Mouse (Mus musculus) embryonic stem cell, embryonic (primary cell): ENCODE results near the gene Hsd3b7.

Source experiments
- CTCF ChIA-PET, 4 experiments: fragments of 300-600 bp in 2 of 4; fragments of 350-600 bp in 2 of 4; sonication (Branson Sonifier 250); formaldehyde crosslinking; loops; one replicate each; lab custom pipeline; 2022; ENCODE audit warnings: inconsistent platforms in 2 of 4; lab: Charles Lee
- POLR2A ChIA-PET, 4 experiments: fragments of 300-600 bp in 2 of 4; fragments of 350-600 bp in 2 of 4; sonication (Branson Sonifier 250); formaldehyde crosslinking; loops; one replicate each; lab custom pipeline; 2022; ENCODE audit warnings: antibody characterized with exemption in 4 of 4, inconsistent platforms in 1 of 4; lab: Charles Lee

Gene Hsd3b7

DNA sequence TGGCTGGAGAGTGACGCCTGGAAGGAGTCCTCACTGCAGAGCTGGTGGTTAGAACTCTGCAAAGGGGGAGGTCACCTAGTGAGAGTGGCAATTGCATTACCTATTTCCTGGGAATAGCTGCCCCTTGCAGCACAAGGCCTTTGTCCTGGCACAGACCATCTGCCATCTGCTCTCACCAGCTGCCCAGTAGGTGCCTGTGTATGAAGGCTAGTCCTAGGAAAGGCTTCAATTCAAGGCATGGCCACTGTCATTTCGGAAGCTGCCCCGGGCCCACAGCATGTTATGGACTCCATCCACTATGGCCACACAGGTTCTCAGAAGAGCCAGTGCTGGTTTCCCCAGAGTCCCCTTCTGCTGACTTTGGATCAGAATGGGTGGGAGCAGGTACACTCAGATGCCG lies 1.8 kb upstream of the Hsd3b7 start:
- POLR2A ChIA-PET, result interaction anchor here in 3 of 4 experiments (0.6 to 3.4 kb wide), 12 partner anchors 11 to 916 kb away, joined by 3 to 16 read pairs (median 5); partner anchors contain the start of genes Gm49388 (in 1 of the 3), Orai3 (in 1 of the 3), Setd1a (in 1 of the 3) and Zfp629 (in 1 of the 3)

DNA sequence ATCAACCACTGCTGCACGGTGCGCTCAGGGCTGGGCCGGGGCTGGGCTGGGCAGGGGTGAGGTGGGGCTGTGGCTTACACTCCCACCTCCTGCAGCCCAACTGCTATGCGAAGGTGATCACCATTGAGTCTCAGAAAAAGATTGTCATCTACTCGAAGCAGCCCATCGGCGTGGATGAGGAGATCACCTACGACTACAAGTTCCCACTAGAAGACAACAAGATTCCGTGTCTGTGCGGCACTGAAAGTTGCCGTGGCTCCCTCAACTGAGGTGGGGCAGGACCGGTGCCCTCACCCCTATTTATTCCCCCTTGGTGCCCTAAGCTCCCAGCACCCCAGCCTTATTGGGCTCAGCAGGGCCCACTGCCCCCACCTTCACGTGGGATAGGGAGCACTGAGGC lies 1.2 kb upstream of the Hsd3b7 start:
- ChIA-PET POLR2A (interaction anchor here in 3 of 4 experiments (0.6 to 3.1 kb wide), 9 partner anchors 12 to 137 kb away, joined by 3 to 32 read pairs (median 4); partner anchors contain the start of genes Gm21974 (in 1 of the 3), Setd1a (in 1 of the 3) and Vkorc1 (in 1 of the 3)), CTCF (interaction anchor here in 2 of 4 experiments (0.6 to 2.0 kb wide), 2 partner anchors 25 to 60 kb away, joined by 3 to 7 read pairs; no protein-coding TSS in a partner anchor)

More for the DNA sequence above, 1.8 kb upstream of the Hsd3b7 start:
- CTCF ChIA-PET, result interaction anchor here in 2 of 4 experiments (1.0 to 2.0 kb wide), 4 partner anchors 18 to 69 kb away, joined by 3 to 7 read pairs (median 5); no protein-coding TSS in a partner anchor

DNA sequence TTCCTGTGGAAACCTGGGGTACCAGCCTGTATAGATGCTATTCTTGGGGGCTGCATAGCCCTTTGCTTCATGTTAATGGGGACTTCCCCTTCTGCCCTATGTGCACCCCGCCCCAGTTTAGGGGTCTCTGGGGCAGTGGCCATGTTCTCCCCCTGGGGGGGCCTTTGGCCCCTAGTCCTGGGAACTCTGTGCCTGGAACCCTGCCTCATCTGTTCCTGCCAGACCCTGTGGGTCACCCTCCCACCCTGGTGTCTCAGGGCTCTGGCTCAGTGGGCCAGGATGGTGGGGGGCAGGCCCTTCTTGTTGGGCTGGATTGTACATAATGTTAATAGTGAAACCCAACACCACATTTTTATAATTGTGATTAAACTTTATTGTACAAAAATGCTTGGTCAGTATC lies 666 bp upstream of the Hsd3b7 start:
- ChIA-PET CTCF (interaction anchor here in 1 of 4 experiments (2.0 to 3.2 kb wide), 2 partner anchors 26 to 124 kb away, joined by 7 to 16 read pairs; no protein-coding TSS in a partner anchor), POLR2A (interaction anchor here in 3 of 4 experiments (0.6 to 3.4 kb wide), 8 partner anchors 12 to 167 kb away, joined by 3 to 32 read pairs (median 8); partner anchors contain the start of genes Fus (in 1 of the 3), Gm21974 (in 1 of the 3), Setd1a (in 1 of the 3) and Vkorc1 (in 1 of the 3))

DNA sequence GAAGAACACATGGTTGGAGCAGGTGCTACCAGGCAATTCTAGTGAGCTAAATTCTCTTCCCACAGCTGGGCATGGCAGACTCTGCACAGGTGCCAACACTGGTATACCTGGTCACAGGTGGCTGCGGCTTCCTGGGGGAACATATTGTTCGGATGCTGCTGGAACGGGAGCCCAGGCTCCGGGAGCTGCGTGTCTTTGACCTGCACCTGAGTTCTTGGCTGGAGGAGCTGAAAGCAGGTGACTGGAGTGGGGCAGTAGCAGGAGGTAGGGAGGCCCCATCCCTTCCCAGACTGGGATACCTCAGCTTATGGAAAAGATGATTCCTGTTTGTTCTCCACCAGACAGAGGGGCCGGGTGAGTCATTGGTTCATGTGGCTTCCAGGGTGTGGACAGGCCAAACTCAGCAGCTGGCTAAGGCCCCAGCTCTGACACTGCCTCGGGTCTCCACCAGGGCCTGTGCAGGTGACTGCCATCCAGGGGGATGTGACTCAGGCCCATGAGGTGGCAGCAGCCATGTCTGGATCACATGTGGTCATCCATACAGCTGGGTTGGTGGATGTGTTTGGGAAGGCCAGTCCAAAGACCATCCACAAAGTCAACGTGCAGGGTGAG lies 712 bp downstream of the Hsd3b7 start:
- CTCF ChIA-PET, result interaction anchor here (0.6 to 3.2 kb wide), 57 partner anchors 8 to 287 kb away, joined by 3 to 18 read pairs (median 4); partner anchors contain the start of genes Bcl7c (in 1 of the 4), Ctf1 (in 1 of the 4), Setd1a (in 1 of the 4) and Stx1b (in 1 of the 4)

DNA sequence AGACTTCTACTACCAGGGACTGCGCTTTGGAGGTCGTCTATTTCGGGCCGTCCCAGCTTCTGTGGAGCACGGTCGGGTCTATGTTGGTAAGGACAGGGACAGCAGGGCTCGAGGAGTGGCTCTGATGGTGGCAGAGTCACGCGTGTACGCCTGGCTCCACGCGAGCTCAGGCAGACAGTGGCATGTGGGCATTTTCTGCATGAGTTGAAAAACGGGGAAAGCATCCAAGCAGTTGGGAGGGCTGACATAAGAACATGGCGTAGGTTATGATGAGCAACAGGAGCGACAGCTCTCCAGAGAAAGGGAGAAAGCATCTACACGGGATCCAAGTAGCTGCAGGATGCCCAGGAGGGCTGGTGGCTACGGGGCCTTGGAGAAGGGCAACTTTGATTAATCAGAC lies 1.9 kb downstream of the Hsd3b7 start:
- ChIA-PET POLR2A (interaction anchor here in 3 of 4 experiments (0.6 to 3.6 kb wide), 21 partner anchors 8 to 420 kb away, joined by 3 to 24 read pairs (median 7); partner anchors contain the start of genes Bcl7c (in 1 of the 3), Ctf1 (in 1 of the 3) and Setd1a (in 1 of the 3)), CTCF (interaction anchor here in 1 of 4 experiments (0.7 to 3.2 kb wide), 6 partner anchors 14 to 524 kb away, joined by 3 to 18 read pairs (median 8); no protein-coding TSS in a partner anchor)

More for the DNA sequence above, 712 bp downstream of the Hsd3b7 start:
- POLR2A ChIA-PET, result interaction anchor here (0.5 to 3.6 kb wide), 79 partner anchors 8 to 409 kb away, joined by 3 to 32 read pairs (median 4); partner anchors contain the start of genes Setd1a (in 4 of the 4), Ctf1 (in 2 of the 4), Fus (in 2 of the 4) and Prss53 (in 2 of the 4)

DNA sequence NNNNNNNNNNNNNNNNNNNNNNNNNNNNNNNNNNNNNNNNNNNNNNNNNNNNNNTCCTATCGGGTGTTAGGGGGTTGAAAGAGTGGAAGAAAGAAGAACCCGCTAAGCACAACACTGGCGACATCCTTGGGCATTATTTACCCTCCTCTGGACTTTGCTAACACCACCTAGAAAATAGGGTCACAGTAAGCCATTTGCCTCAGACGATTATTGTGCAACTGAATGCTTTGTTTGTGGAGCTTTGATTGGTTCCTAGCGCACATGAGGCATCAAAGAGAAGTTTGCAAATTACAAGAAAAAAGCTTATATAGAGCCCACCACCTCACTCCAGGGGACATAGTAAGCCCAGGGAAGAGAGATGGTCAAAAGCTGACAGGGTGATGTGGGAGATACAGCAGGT lies 8.4 kb downstream of the Hsd3b7 start:
- POLR2A ChIA-PET, result interaction anchor here (0.5 to 4.0 kb wide), 10 partner anchors 8 to 310 kb away, joined by 3 to 20 read pairs (median 4); partner anchors contain the start of genes Hsd3b7 (in 3 of the 4), Setd1a (in 1 of the 4) and Zfp668 (in 1 of the 4)
- CTCF ChIA-PET, result interaction anchor here in 2 of 4 experiments (0.5 to 2.0 kb wide), 3 partner anchors 8 to 134 kb away, joined by 3 to 7 read pairs (median 4); partner anchors contain the start of genes Hsd3b7 (in 1 of the 2), Stx1b (in 1 of the 2) and Stx4a (in 1 of the 2)

DNA sequence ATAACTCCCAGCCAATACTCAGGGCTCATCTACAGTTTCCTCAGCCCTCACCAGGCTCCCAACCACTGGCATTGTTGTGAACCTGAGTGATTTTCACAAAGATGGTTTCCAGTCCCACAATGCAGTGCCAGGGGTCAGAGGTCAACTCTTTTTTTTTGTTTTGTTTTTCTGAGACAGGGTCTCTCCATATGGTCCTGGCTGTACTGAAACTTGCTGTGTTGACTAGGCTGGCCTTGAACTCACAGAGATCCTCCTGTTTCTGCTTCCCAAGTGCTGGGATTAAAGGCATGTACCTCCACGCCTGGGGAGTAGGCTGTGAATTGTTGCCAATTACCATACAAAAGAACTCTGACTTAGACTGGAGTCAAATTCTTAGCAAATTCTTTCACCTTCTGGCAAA lies 9.4 kb downstream of the Hsd3b7 start:
- POLR2A ChIA-PET, result interaction anchor here (0.7 to 4.0 kb wide), 13 partner anchors 9 to 295 kb away, joined by 3 to 20 read pairs (median 5); partner anchors contain the start of genes Hsd3b7 (in 3 of the 4), Setd1a (in 1 of the 4) and Zfp668 (in 1 of the 4)
- CTCF ChIA-PET, result interaction anchor here in 3 of 4 experiments (0.6 to 2.0 kb wide), 6 partner anchors 9 to 153 kb away, joined by 3 to 7 read pairs (median 6); partner anchors contain the start of genes Hsd3b7 (in 1 of the 3), Stx1b (in 1 of the 3) and Stx4a (in 1 of the 3)

DNA sequence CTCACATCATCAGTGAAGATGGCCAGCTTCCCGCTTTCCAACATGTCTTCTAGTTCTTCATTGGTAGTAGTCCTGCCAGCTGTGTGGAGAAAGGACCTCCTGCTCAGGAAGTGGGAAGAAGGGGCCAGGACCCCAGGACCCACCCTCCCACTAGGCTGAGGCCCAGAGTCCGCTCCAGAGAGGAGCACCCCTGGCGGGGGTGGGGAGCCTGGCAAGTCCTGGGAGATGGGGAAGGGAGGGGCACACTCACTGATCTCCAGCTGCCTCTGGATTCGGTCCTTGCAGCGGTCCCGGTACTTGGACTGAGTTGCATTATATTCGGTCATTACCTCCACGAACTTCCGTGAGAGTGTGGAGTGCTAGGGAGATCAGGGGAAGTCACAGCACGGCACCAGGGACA lies 10.2 kb downstream of the Hsd3b7 start:
- POLR2A ChIA-PET, result interaction anchor here in 3 of 4 experiments (0.7 to 4.0 kb wide), 10 partner anchors 9 to 296 kb away, joined by 3 to 20 read pairs (median 6); partner anchors contain the start of genes Hsd3b7 (in 2 of the 3) and Setd1a (in 2 of the 3)
- CTCF ChIA-PET, result interaction anchor here in 3 of 4 experiments (0.6 to 1.4 kb wide), 6 partner anchors 10 to 663 kb away, joined by 3 to 7 read pairs (median 4); partner anchors contain the start of gene Hsd3b7 (in 1 of the 3)

DNA sequence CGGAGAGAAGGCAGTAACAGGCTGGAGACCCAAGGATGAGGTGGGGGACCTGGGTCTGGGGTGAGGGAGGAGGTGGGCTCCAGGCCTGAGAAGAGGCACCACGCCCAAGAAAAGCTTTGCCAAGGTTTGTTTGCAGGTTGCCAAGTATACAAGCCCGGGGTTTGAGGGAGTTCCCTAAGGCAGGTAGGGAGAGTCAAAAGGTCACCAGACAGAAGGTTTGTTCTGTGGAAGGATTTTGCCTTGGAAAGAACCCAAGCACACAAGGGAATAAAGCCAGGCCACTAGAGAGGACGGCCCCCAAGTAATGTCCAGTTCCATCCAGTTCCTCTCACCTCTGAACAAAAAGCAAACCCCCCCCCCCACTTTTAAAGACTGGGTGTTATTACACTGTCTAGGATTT lies 10.8 kb downstream of the Hsd3b7 start:
- POLR2A ChIA-PET, result interaction anchor here in 3 of 4 experiments (0.5 to 4.0 kb wide), 11 partner anchors 10 to 157 kb away, joined by 3 to 20 read pairs (median 3); partner anchors contain the start of genes Hsd3b7 (in 2 of the 3) and Setd1a (in 1 of the 3)
- CTCF ChIA-PET, result interaction anchor here in 3 of 4 experiments (0.6 to 1.4 kb wide), 3 partner anchors 10 to 11 kb away, joined by 3 to 5 read pairs (median 4); partner anchors contain the start of gene Hsd3b7 (in 2 of the 3)

DNA sequence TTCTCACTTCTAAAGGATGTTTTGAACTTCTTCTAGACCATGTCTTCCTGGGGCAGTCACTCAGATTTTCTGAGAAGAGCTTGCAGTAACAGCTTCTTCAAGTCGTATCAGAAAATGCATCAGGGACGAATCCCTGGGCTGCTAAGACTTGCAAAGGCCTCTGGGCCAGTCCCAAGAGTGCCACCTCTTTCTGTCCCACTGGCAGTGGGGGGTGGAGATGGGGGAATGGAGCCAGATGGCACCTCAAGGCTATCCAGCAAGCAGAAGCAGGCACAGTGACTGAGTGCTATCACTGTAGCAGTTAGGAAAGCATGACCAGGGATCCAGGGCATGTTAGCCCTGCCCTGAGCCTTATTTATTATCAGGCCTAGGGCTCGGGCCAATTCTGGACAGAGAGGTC lies 11.9 kb downstream of the Hsd3b7 start:
- CTCF ChIA-PET, result interaction anchor here in 2 of 4 experiments (0.8 to 0.9 kb wide), 2 partner anchors 12 kb away, joined by 3 to 4 read pairs; partner anchors contain the start of gene Hsd3b7 (in 2 of the 2)
- POLR2A ChIA-PET, result interaction anchor here in 2 of 4 experiments (0.9 to 4.0 kb wide), 7 partner anchors 9 to 40 kb away, joined by 3 to 20 read pairs (median 5); partner anchors contain the start of gene Hsd3b7 (in 2 of the 2)

DNA sequence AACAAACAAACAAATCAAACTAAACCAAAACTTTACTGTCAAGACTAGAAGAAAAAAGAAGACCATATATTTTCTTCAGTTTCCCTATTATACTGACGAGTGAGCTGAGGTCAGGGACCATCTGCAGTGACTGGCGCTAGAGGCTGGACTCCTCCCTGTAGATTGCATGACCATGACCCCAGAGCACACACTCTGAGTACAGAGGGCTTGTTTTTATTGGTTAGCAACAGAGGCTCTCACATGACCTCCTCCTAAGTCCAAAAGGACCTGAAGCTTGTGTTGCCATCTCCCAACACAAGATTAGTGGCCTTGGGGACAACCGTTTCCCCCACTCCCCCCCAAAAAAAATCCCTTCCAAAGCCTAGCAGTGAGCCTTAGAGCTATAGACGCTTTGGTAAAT lies 13.4 kb downstream of the Hsd3b7 start:
- CTCF ChIA-PET, result interaction anchor here in 2 of 4 experiments (0.6 to 1.2 kb wide), 4 partner anchors 13 to 1235 kb away, joined by 3 to 6 read pairs (median 4); partner anchors contain the start of genes Hsd3b7 (in 1 of the 2) and Tgfb1i1 (in 1 of the 2)

DNA sequence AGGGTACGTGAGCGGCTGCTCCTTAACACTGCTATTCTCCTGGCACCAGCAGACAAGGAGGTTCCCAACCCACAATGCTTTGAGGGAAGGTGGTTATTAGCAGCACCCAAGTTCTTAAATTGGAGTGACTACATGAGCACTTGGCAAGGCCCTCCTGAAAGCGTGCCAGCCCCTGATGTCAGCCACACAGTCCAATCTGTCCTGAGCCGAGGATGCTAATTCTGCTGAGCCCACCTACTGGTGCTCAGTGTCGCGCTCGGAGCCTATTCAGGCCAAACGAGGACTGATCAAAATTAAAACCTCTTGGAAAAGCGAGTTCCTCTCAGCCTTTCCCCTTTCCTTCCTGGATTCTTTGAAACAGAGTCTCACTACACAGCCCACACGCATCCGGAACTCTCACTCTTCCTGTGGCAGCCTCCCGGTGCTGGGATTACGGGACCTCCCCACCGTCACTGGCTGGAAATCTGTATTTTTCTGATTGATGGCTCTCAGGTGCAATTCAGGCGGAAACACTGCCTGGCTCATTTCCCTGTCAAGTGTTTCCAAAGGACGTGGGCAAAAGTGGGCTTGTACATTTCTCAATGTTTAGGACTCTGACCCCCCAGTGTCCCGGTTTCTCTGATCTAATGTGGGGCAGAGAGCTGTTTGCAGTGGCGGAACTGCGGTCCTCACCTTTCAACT lies 14.0 kb downstream of the Hsd3b7 start:
- ChIA-PET CTCF (interaction anchor here in 3 of 4 experiments (0.6 to 1.9 kb wide), 4 partner anchors 13 to 432 kb away, joined by 4 to 11 read pairs (median 6); partner anchors contain the start of genes Hsd3b7 (in 2 of the 3) and Tgfb1i1 (in 1 of the 3)), POLR2A (interaction anchor here in 3 of 4 experiments (0.8 to 4.9 kb wide), 11 partner anchors 9 to 139 kb away, joined by 3 to 24 read pairs (median 4); partner anchors contain the start of genes Hsd3b7 (in 1 of the 3), Kat8 (in 1 of the 3) and Setd1a (in 1 of the 3))

More for the DNA sequence above, 13.4 kb downstream of the Hsd3b7 start:
- POLR2A ChIA-PET, result interaction anchor here in 3 of 4 experiments (0.7 to 4.9 kb wide), 7 partner anchors 12 to 137 kb away, joined by 3 to 24 read pairs (median 4); partner anchors contain the start of genes Hsd3b7 (in 1 of the 3) and Kat8 (in 1 of the 3)

DNA sequence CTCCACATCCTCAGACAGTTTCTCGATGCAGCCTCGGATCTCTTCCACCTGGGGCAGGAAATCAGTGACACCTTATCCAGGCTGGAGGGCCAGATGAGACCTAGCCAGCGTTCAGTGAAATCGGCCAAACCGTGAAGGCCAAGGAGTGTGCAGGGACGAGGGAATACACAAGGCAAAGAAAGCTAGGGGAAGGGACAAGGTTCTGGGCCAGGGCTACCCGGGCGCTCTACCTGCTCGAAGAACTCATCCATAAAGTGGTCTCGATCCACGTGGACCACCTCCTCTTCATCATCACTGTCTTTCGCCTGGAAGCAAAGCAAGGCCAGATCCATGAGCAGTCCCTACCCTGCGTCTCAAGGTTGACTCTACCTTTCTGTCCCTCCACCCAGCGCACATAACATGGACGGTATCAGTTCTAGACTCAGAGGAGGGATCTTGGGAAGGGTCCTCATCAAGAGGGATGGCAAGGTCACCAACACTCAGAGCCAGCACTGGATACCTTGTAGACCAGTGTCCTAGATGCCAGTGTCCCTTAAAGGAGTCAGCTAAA lies 14.8 kb downstream of the Hsd3b7 start:
- POLR2A ChIA-PET, result interaction anchor here (0.6 to 4.9 kb wide), 24 partner anchors 10 to 439 kb away, joined by 3 to 24 read pairs (median 4); partner anchors contain the start of genes Hsd3b7 (in 4 of the 4), Kat8 (in 2 of the 4), Fbxl19 (in 1 of the 4) and Setd1a (in 1 of the 4)
- CTCF ChIA-PET, result interaction anchor here (0.9 to 2.6 kb wide), 15 partner anchors 9 to 158 kb away, joined by 3 to 18 read pairs (median 6); partner anchors contain the start of genes Hsd3b7 (in 3 of the 4), Stx1b (in 2 of the 4) and Stx4a (in 2 of the 4)

DNA sequence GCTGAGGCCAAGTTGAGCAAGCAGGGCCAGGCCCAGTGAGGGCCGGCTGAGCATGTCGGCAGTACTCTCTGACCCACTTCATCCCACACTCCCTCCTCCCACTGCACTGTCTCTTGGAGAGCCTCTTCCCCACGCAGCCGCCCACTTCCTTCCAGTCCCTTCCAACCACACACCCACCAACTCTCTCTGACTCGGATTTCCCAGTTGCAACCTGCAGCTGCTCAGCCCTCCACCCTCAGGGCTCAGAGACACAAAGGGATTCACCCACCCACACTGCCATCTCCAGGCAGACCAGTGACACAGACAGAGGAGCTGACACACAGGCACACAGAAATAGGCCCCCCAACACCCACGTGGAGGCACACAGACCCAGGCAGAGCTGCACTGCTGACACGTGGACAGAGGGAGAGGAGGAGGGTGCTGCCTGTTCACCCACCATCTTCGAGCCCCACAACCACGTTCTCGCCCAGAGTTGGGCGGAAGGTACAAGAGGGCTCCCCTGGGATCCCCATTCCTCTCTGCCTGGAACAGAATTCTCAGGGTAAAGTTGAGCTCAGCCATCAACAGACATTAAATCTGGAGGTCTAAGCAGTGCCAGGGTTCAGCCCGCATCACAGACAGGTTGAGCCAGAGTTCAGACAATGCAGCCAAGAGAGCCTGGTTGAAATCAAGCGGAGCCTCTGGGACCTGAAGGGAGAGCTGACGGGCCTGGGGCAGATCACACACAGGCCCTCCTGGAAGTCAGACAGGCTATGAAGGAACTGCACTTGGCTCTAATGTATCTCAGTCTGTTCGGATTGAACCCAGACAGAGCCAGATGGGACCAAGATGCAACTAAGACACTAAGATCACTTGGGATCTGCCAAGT lies 15.8 kb downstream of the Hsd3b7 start:
- POLR2A ChIA-PET, result interaction anchor here (0.6 to 4.9 kb wide), 51 partner anchors 10 to 941 kb away, joined by 3 to 24 read pairs (median 4); partner anchors contain the start of genes Hsd3b7 (in 4 of the 4), Kat8 (in 2 of the 4), Zfp646 (in 2 of the 4) and Zfp668 (in 2 of the 4)
- CTCF ChIA-PET, result interaction anchor here (0.5 to 2.6 kb wide), 35 partner anchors 8 to 159 kb away, joined by 3 to 18 read pairs (median 4); partner anchors contain the start of genes Hsd3b7 (in 3 of the 4), Stx1b (in 2 of the 4) and Stx4a (in 2 of the 4)
